Mouse (Mus musculus) frontal cortex, adult (tissue): ENCODE data around the gene Grip2.

Source experiments
- ATAC-seq: cut with Nextera tagmentation; 2 replicates; pipeline ENCODE4 v1.9.2; 2017; ENCODE audit warnings: mild to moderate bottlenecking, moderate library complexity, mixed read lengths; ENCODE audit not compliant: low TSS enrichment

Gene Grip2

GRCm38 (mm10) chr6:91827016-91827570, at the start of gene Grip2:
Grip2 (minus strand) TSS chr6:91827250.
- peak; percentile 77 for ATAC-seq

- ATAC-seq = no peak
Measured at GRCm38 (mm10) chr6:91872781-91873180, 45.7 kb upstream of the Grip2 start.

- no peak for ATAC-seq
Measured at GRCm38 (mm10) chr6:91868091-91868490, 41.0 kb upstream of the Grip2 start.

- peak; percentile 96 for ATAC-seq
Measured at GRCm38 (mm10) chr6:91865601-91866000, 38.6 kb upstream of the Grip2 start.

- ATAC-seq = no peak
Measured at GRCm38 (mm10) chr6:91864595-91864994, 37.5 kb upstream of the Grip2 start.

- no peak for ATAC-seq
Measured at GRCm38 (mm10) chr6:91862848-91863247, 35.8 kb upstream of the Grip2 start.

- no peak for ATAC-seq
Measured at GRCm38 (mm10) chr6:91858339-91858738, 31.3 kb upstream of the Grip2 start.

GRCm38 (mm10) chr6:91852550-91852949, 25.5 kb upstream of the Grip2 start:
- ATAC-seq = peak; percentile 89

GRCm38 (mm10) chr6:91843628-91844153, 16.6 kb upstream of the Grip2 start:
- ATAC-seq = peak; percentile 32

GRCm38 (mm10) chr6:91842897-91843627, 16.0 kb upstream of the Grip2 start:
- ATAC-seq = no peak

- ATAC-seq = peak; percentile 87
Measured at GRCm38 (mm10) chr6:91839010-91839871, 12.2 kb upstream of the Grip2 start.

GRCm38 (mm10) chr6:91832863-91833440, 5.9 kb upstream of the Grip2 start:
- no peak for ATAC-seq

GRCm38 (mm10) chr6:91827926-91828325, 876 bp upstream of the Grip2 start:
- no peak for ATAC-seq

- ATAC-seq = no peak
Measured at GRCm38 (mm10) chr6:91818271-91818670, 8.8 kb downstream of the Grip2 start.

- no peak for ATAC-seq
Measured at GRCm38 (mm10) chr6:91815976-91816375, 11.1 kb downstream of the Grip2 start.

GRCm38 (mm10) chr6:91813611-91814010, 13.4 kb downstream of the Grip2 start:
- ATAC-seq = no peak

- no peak for ATAC-seq
Measured at GRCm38 (mm10) chr6:91810007-91810406, 17.0 kb downstream of the Grip2 start.

GRCm38 (mm10) chr6:91808022-91808421, 19.0 kb downstream of the Grip2 start:
- no peak for ATAC-seq

- ATAC-seq = peak; percentile 83
Measured at GRCm38 (mm10) chr6:91807169-91807568, 19.9 kb downstream of the Grip2 start.

GRCm38 (mm10) chr6:91804177-91804576, 22.9 kb downstream of the Grip2 start:
- no peak for ATAC-seq

GRCm38 (mm10) chr6:91798496-91798895, 28.6 kb downstream of the Grip2 start:
- peak; percentile 17 for ATAC-seq

- ATAC-seq = no peak
Measured at GRCm38 (mm10) chr6:91796736-91797135, 30.3 kb downstream of the Grip2 start.
